Mouse (Mus musculus) left cerebral cortex, adult 8-10 months (tissue): ENCODE measurements around the gene Camsap2. TPM values are rescaled to one million over a fixed set of nuclear protein-coding genes. Genes with fewer than 3 reads are reported as not detected.

ENCODE experiments used
- DNase-seq, 2 experiments: peaks; one replicate each; pipeline ENCODE4 v3.0.0; 2022; ENCODE audit warnings: low spot score in 2 of 2
- total RNA-seq, 4 experiments: library from RNA; stranded (reverse); gene quantifications; 2 replicates each; pipeline ENCODE4 v1.2.4; 2022

Camsap2 gene
- total RNA-seq, 4 experiments from 2014 or later, result 119 to 146 (median 126) TPM

- DNase-seq, result peak; percentile 39 to 58
Observed at GRCm38 (mm10) chr1:136259893-136260634, 85.8 kb downstream of the Camsap2 start.

DNA sequence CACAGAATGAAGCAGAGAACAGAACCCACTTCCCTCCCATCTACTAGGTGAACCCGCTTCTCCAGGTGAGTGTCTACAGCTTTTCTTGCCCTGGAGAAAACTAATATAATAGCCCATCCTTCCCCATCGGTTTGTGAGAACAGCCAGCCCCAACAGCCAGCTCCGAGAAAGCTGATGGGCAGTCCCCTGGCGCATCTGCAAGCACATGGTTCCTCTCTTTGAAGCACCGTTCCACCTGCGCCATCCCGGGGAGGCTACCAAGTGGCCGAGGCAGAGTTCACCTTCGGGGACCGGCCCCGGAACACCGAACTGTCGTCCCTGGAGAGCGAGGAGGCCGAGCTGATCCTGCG is 86.4 kb downstream of the Camsap2 start:
- DNase-seq, result no peak

- DNase-seq, result no peak
Observed at GRCm38 (mm10) chr1:136258495-136258894, 87.4 kb downstream of the Camsap2 start.

- no peak for DNase-seq
Observed at GRCm38 (mm10) chr1:136255657-136256056, 90.2 kb downstream of the Camsap2 start.

DNA sequence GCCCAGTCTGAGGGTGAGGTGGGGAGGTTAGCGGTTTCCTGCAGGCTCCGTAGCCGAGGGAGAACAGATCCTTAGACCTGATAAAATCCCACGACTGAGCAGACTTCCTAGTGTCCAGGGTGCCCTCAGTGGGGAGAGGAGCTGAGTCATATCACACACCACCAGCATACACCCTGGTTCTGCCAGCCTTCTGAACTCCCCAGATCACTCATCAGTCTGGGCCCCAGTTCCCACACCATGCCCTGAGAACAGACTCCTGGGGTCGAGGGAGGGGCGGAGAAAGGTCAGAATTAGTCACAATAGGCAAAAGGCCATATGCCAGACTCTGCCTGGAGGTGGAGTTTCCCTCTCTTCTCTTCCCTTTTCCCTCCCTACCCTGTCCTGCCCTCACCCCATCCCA is 90.7 kb downstream of the Camsap2 start:
- DNase-seq, result no peak

GRCm38 (mm10) chr1:136254503-136255065 is 91.3 kb downstream of the Camsap2 start:
- no peak for DNase-seq

DNA sequence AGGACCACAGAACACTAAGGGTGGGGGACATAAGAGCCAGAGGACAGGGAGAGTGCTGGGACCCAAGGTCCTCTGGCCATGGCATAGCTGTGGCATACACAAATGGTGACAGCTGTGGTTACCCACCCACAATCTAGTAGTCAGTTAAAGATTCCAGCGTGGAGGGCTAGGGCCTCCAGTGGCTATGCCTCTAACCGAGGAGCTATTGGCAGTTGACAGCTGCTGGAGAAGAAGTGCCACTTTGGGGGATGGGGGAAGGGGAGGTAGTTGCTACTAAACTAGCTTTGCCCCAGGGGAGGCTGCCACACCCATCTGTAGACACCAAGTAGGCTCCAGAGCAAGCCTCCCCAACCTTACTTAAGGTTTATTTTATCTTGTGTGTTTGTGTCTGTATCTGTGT is 92.4 kb downstream of the Camsap2 start:
- DNase-seq, result no peak

GRCm38 (mm10) chr1:136249662-136250061 is 96.2 kb downstream of the Camsap2 start:
- no peak for DNase-seq

DNA sequence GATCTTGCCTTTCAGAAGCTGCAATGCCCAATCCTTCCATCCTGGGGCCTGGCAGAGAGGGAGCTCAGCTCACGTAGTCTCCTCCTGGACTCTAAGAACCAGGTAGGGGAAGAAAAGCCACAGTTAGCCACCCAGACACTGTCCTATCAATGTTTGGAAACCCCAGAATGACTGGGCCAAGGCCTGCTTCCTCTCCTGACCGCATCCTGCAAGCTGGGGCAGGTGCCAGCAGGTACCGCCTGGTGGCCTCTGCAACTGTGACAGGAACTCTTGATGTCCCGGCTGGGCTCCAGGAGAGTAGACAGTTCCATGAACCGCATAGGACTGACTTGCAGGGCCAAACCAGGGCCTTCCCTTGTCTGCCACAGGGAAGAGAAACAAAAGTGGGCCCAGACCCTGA is 98.5 kb downstream of the Camsap2 start:
- DNase-seq, result no peak

DNA sequence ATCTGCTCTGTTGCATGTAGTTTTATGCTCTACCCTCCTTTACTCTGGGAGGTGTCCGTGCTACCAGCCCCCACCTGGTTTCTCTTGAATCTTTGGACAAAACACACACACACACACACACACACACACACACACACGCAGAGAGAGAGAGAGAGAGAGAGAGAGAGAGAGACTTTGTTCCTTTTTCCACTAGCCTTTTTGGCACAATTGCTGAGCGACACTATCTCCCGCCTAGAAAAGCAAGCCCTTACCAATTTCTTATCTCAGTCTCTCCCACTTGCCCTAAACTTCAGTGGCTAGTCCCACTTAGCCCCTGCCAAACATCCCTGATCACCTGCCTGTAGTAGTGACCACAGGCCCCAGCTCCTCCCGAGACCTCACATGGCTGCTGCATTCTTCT is 101.4 kb downstream of the Camsap2 start:
- DNase-seq, result no peak

DNA sequence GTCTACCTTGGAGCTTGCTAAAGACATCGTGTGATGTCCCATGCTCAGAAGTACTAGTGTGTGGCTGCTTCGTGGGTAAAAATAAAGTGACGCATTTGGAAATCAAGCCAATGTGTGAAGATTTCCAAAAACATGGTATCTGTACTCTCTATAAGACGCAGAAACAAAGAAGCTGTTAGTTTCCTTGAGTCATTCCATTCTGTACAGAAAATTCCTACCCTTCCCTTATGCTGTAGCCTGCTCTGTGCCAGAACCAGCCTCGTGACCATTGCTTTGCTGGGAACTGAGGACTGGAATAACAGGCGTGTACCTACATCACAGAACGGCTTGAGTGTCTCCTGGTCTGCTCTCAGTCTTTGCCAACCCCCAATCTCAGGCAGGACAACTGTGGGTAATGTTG is 104.1 kb downstream of the Camsap2 start:
- no peak for DNase-seq

DNA sequence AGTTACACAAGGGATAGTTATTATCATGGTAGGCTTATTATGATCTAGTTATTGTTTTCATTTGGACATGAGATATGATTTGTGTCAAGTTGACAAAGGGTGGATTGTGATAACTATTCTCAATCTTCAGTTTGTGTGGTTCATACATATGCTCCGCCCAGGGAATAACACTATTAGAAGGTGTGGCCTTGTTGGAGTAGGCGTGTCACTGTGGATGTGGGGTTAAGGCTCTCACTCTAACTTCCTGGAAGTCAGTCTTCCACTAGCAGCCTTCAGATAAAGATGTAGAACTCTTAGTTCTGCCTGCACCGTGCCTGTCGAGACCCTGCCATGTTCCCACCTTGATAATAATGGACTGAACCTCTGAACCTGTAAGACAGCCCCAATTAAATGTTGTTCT is 107.4 kb downstream of the Camsap2 start:
- no peak for DNase-seq

- no peak for DNase-seq
Observed at GRCm38 (mm10) chr1:136234595-136235092, 111.3 kb downstream of the Camsap2 start.

GRCm38 (mm10) chr1:136233892-136234594 is 111.9 kb downstream of the Camsap2 start, which contains the start of gene Inava:
TSS of gene Inava (minus strand) at chr1:136234264.
- peak; percentile 23 to 37 for DNase-seq

GRCm38 (mm10) chr1:136232986-136233790 is 112.7 kb downstream of the Camsap2 start:
- DNase-seq, result no peak

DNA sequence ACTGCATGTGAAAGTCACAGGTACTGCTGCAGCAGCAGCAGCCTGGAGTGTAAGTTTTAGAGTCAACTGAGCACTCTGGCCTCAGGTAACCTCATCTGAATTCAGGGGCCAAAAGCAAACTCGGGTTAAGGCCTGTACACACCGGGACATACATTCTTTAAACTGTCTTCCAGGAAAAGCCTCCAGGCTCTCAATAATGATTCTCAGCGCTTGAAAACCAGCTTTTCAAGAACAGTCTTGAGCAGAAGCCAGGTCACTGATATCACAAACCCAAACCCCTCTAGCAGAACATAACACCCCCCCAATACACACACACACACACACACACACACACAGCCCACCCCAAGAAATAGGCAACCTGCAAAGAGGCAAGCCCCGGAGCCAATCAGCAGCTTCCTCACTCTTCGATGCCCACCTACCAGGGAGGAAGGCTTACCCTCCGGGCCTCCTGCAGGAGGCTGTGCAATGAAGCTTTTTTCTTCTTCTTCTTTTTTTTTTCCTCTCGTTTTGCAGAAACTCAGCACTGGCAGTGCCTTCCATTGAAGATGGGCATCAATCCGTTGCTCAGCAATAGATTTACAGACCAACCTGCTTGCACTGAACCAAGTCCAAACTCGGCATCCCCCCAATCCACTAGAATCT is 113.5 kb downstream of the Camsap2 start:
- no peak for DNase-seq

- DNase-seq, result no peak
Observed at GRCm38 (mm10) chr1:136231596-136231995, 114.3 kb downstream of the Camsap2 start.

DNA sequence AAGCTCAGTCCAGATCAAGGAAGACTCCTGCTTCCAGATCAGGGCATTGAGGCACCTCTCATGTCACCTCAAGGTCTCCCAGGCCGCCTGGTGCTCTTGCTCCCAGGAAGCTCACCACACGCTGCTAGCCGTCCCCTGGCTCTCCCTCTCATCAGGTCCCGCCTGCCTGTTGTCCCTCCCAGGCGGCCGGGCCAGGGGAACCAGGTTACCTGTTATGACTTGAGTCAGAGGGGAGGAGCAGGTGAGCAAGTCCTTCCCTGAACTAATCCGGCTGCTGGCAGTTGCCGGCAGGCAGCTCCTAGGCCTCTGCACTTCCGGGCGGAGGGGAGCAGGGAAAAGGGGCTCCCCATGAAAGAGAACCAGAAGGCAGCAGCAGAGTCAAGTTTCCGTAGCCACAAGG is 115.7 kb downstream of the Camsap2 start:
- DNase-seq, result no peak

GRCm38 (mm10) chr1:136229040-136229373 is 116.9 kb downstream of the Camsap2 start:
- no peak for DNase-seq

GRCm38 (mm10) chr1:136228328-136229039 is 117.4 kb downstream of the Camsap2 start:
- no peak for DNase-seq

GRCm38 (mm10) chr1:136227870-136228269 is 118.0 kb downstream of the Camsap2 start:
- no peak for DNase-seq
